Mouse (Mus musculus) CH12.LX (cell line): ENCODE measurements around the gene Ube2v1. TPM values are rescaled to one million over a fixed set of nuclear protein-coding genes. Genes with fewer than 3 reads are reported as not detected.

Experiments used
- DNase-seq: peaks from one replicate; pipeline ENCODE4 v3.0.0-alpha.2; 2013; ENCODE audit errors: extremely low read depth
- H3K27ac ChIP-seq: 2 replicates; pipeline ENCODE4 v1.5.1; 2012; ENCODE audit warnings: low read depth, mild to moderate bottlenecking, control low read depth, moderate library complexity; ENCODE audit not compliant: insufficient read depth
- H3K27me3 ChIP-seq: replicated peaks from 2 replicates; pipeline ENCODE3; 2012; ENCODE audit warnings: inconsistent platforms
- H3K36me3 ChIP-seq, 2 experiments: replicated peaks in 1 of 2; 2 replicates each; pipeline versions ENCODE3 to v1.6.1; 2012; ENCODE audit warnings: inconsistent platforms in 1 of 2, low read length in 1 of 2, mild to moderate bottlenecking in 1 of 2, mixed read lengths in 1 of 2, moderate library complexity in 1 of 2; ENCODE audit not compliant: control insufficient read depth in 1 of 2, insufficient read depth in 1 of 2
- H3K4me1 ChIP-seq, 2 experiments: 2 replicates each; pipeline ENCODE4 v1.6.1; 2012; ENCODE audit warnings: inconsistent platforms in 1 of 2, moderate library complexity in 1 of 2; ENCODE audit not compliant: insufficient read depth in 2 of 2, control insufficient read depth in 1 of 2
- H3K4me2 ChIP-seq: 2 replicates; pipeline ENCODE4 v1.6.1; 2012; ENCODE audit warnings: low read depth, mild to moderate bottlenecking, control low read depth; ENCODE audit not compliant: poor library complexity, insufficient read depth, severe bottlenecking
- H3K4me3 ChIP-seq, 3 experiments: fragments of 150-350 bp in 1 of 3; sonication (generic) in 1 of 3; replicated peaks in 1 of 3; 2 replicates each; pipeline versions ENCODE3 to v1.5.1; 2011 to 2012; ENCODE audit warnings: low read depth in 2 of 3, low read length in 2 of 3, mild to moderate bottlenecking in 2 of 3, moderate library complexity in 2 of 3, control low read depth in 1 of 3, improper control_type of control experiment in 1 of 3, inconsistent platforms in 1 of 3, mixed read lengths in 1 of 3; ENCODE audit not compliant: poor library complexity in 1 of 3
- H3K79me2 ChIP-seq: replicated peaks from 2 replicates; pipeline ENCODE4 v1.6.1; 2012; ENCODE audit warnings: mild to moderate bottlenecking, moderate library complexity; ENCODE audit not compliant: control insufficient read depth, poor library complexity, insufficient read depth, severe bottlenecking; ENCODE audit errors: extremely low read depth
- H3K9ac ChIP-seq: 2 replicates; pipeline ENCODE4 v1.6.1; 2012; ENCODE audit warnings: low read depth, mild to moderate bottlenecking, control low read depth, moderate library complexity; ENCODE audit not compliant: insufficient read depth
- H3K9me3 ChIP-seq: replicated peaks from 2 replicates; pipeline ENCODE3; 2012; ENCODE audit warnings: low read length, inconsistent platforms, mixed read lengths
- BHLHE40 ChIP-seq: IDR thresholded peaks from 2 replicates; pipeline ENCODE4 v1.6.1; 2011; ENCODE audit warnings: mild to moderate bottlenecking, low read depth, low read length, improper control_type of control experiment
- CHD1 ChIP-seq: IDR thresholded peaks from 2 replicates; pipeline ENCODE4 v1.6.1; 2012; ENCODE audit warnings: low read depth, low read length, improper control_type of control experiment, inconsistent platforms
- CHD2 ChIP-seq: IDR thresholded peaks from 2 replicates; pipeline ENCODE4 v1.6.1; 2011; ENCODE audit warnings: low read length, improper control_type of control experiment
- CTCF ChIP-seq, 2 experiments: IDR thresholded peaks in 1 of 2; conservative IDR thresholded peaks in 1 of 2; 2 replicates each; pipeline ENCODE4 v1.5.1; 2011 to 2012; ENCODE audit warnings: low read depth in 2 of 2, low read length in 2 of 2, improper control_type of control experiment in 1 of 2, inconsistent platforms in 1 of 2, mild to moderate bottlenecking in 1 of 2, moderate library complexity in 1 of 2
- E2F4 ChIP-seq: IDR thresholded peaks from 2 replicates; pipeline ENCODE4 v1.6.1; 2011; ENCODE audit warnings: low read depth, low read length, improper control_type of control experiment; ENCODE audit not compliant: insufficient replicate concordance
- ELF1 ChIP-seq: IDR thresholded peaks from 2 replicates; pipeline ENCODE4 v1.6.1; 2014; ENCODE audit warnings: low read depth, mild to moderate bottlenecking, inconsistent platforms, low read length, improper control_type of control experiment
- GABPA ChIP-seq: IDR thresholded peaks from 2 replicates; pipeline ENCODE4 v1.6.1; 2012; ENCODE audit warnings: low read depth, low read length, improper control_type of control experiment, inconsistent platforms; ENCODE audit not compliant: insufficient replicate concordance
- IRF4 ChIP-seq: IDR thresholded peaks from 2 replicates; pipeline ENCODE4 v1.6.1; 2014; ENCODE audit warnings: low read depth, mild to moderate bottlenecking, inconsistent platforms, low read length, improper control_type of control experiment
- JUN ChIP-seq: IDR thresholded peaks from 2 replicates; pipeline ENCODE4 v1.6.1; 2011; ENCODE audit warnings: low read depth, mild to moderate bottlenecking, low read length, improper control_type of control experiment, moderate library complexity; ENCODE audit not compliant: insufficient read depth
- JUND ChIP-seq: conservative IDR thresholded peaks from 2 replicates; pipeline ENCODE4 v1.6.1; 2011; ENCODE audit warnings: low read depth, low read length, improper control_type of control experiment
- KAT2A ChIP-seq: IDR thresholded peaks from 2 replicates; pipeline ENCODE4 v1.6.1; 2012; ENCODE audit warnings: low read length, improper control_type of control experiment, inconsistent platforms; ENCODE audit not compliant: insufficient replicate concordance
- MAFK ChIP-seq: IDR thresholded peaks from 2 replicates; pipeline ENCODE4 v1.6.1; 2011; ENCODE audit warnings: low read length, improper control_type of control experiment; ENCODE audit not compliant: insufficient replicate concordance
- MAX ChIP-seq: IDR thresholded peaks from 2 replicates; pipeline ENCODE4 v1.6.1; 2011; ENCODE audit warnings: low read length, improper control_type of control experiment
- MAZ ChIP-seq: IDR thresholded peaks from 2 replicates; pipeline ENCODE4 v1.6.1; 2012; ENCODE audit warnings: low read depth, mild to moderate bottlenecking, inconsistent platforms, low read length, improper control_type of control experiment, moderate library complexity
- MEF2A ChIP-seq: IDR thresholded peaks from 2 replicates; pipeline ENCODE4 v1.6.1; 2014; ENCODE audit warnings: low read depth, mild to moderate bottlenecking, inconsistent platforms, low read length, improper control_type of control experiment, borderline replicate concordance
- MXI1 ChIP-seq: IDR thresholded peaks from 2 replicates; pipeline ENCODE4 v1.6.1; 2011; ENCODE audit warnings: mild to moderate bottlenecking, low read depth, low read length, improper control_type of control experiment
- NELFE ChIP-seq: IDR thresholded peaks from 2 replicates; pipeline ENCODE4 v1.6.1; 2011; ENCODE audit warnings: low read depth, low read length, improper control_type of control experiment
- NRF1 ChIP-seq: IDR thresholded peaks from 2 replicates; pipeline ENCODE4 v1.6.1; 2014; ENCODE audit warnings: low read depth, mild to moderate bottlenecking, inconsistent platforms, low read length, improper control_type of control experiment, moderate library complexity
- PAX5 ChIP-seq: IDR thresholded peaks from 2 replicates; pipeline ENCODE4 v1.6.1; 2012; ENCODE audit warnings: low read length, inconsistent platforms, mixed read lengths
- POLR2A ChIP-seq: IDR thresholded peaks from 2 replicates; pipeline ENCODE4 v1.6.1; 2011; ENCODE audit warnings: low read depth, mild to moderate bottlenecking, improper control_type of control experiment, low read length
- POLR2AphosphoS2 ChIP-seq: IDR thresholded peaks from 2 replicates; pipeline ENCODE4 v1.6.1; 2011; ENCODE audit warnings: low read depth, low read length, improper control_type of control experiment
- RAD21 ChIP-seq: IDR thresholded peaks from 2 replicates; pipeline ENCODE4 v1.6.1; 2011; ENCODE audit warnings: low read depth, mild to moderate bottlenecking, low read length, improper control_type of control experiment, moderate library complexity
- SIN3A ChIP-seq: IDR thresholded peaks from 2 replicates; pipeline ENCODE4 v1.6.1; 2012; ENCODE audit warnings: low read length, improper control_type of control experiment, inconsistent platforms
- SMC3 ChIP-seq: IDR thresholded peaks from 2 replicates; pipeline ENCODE4 v1.6.1; 2011; ENCODE audit warnings: low read depth, low read length, improper control_type of control experiment
- TCF12 ChIP-seq: IDR thresholded peaks from 2 replicates; pipeline ENCODE4 v1.6.1; 2014; ENCODE audit warnings: low read depth, mild to moderate bottlenecking, inconsistent platforms, low read length, improper control_type of control experiment
- UBTF ChIP-seq: IDR thresholded peaks from 2 replicates; pipeline ENCODE4 v1.6.1; 2012; ENCODE audit warnings: low read depth, mild to moderate bottlenecking, inconsistent platforms, low read length, improper control_type of control experiment, moderate library complexity
- USF1 ChIP-seq: IDR thresholded peaks from 2 replicates; pipeline ENCODE4 v1.6.1; 2014; ENCODE audit warnings: low read depth, mild to moderate bottlenecking, inconsistent platforms, low read length, improper control_type of control experiment
- USF2 ChIP-seq: conservative IDR thresholded peaks from 2 replicates; pipeline ENCODE4 v1.6.1; 2011; ENCODE audit warnings: low read depth, low read length, improper control_type of control experiment
- ZC3H11A ChIP-seq: IDR thresholded peaks from 2 replicates; pipeline ENCODE4 v1.6.1; 2012; ENCODE audit warnings: low read depth, mild to moderate bottlenecking, inconsistent platforms, low read length, improper control_type of control experiment
- ZMIZ1 ChIP-seq: IDR thresholded peaks from 2 replicates; pipeline ENCODE4 v1.6.1; 2012; ENCODE audit warnings: low read depth, mild to moderate bottlenecking, inconsistent platforms, low read length, improper control_type of control experiment
- ZNF384 ChIP-seq: IDR thresholded peaks from 2 replicates; pipeline ENCODE4 v1.6.1; 2012; ENCODE audit warnings: low read depth, low read length, improper control_type of control experiment, inconsistent platforms
- dilution Hi-C: fragments of 300-500 bp; cut with MboI; formaldehyde crosslinking; loops from 2 replicates; pipeline ENCODE4 v1.14.3; 2020; ENCODE audit warnings: low sequenced_read_pairs; ENCODE audit not compliant: extremely low pct_unique_long_range_greater_than_20kb, extremely low pct_ligation_motif_present
- in situ Hi-C: fragments of 300-500 bp; cut with MboI; formaldehyde crosslinking; loops from 3 replicates; pipeline ENCODE4 v1.14.3; 2019; ENCODE audit warnings: low sequenced_read_pairs, low pct_ligation_motif_present, low pct_unique_long_range_greater_than_20kb, mixed read lengths
- polyA plus RNA-seq: library from polyadenylated mRNA; unstranded; fragments of >175 nt; gene quantifications from 2 replicates; pipeline ENCODE4 v1.2.1, GENCODE M21; 2012; ENCODE audit warnings: low read depth; ENCODE audit not compliant: insufficient read length
- total RNA-seq, 2 experiments: library from RNA; depleted of rRNA; stranded (reverse); fragments of 300-350 nt in 1 of 2; fragments of >200 nt in 1 of 2; gene quantifications; 2 replicates each; pipeline ENCODE4 v1.2.3; 2012 to 2014

Gene Ube2v1
- total and polyA plus RNA-seq, 3 experiments = 92.8 to 184 (median 126) TPM

GRCm38 (mm10) chr2:167641337-167641736 lies 9.4 kb upstream of the Ube2v1 start:
- in situ Hi-C loops = loop anchor here (5.0 kb wide), 1 partner anchor 36 kb away; no protein-coding TSS in a partner anchor

GRCm38 (mm10) chr2:167640279-167640678 lies 8.4 kb upstream of the Ube2v1 start:
- peaks cover 16 to 27% of the 10 kb centered on the region in 2 experiments for H3K36me3 ChIP-seq
- no peak overlapping the region for H3K4me2 ChIP-seq
- no peak overlapping the region for H3K4me3 ChIP-seq
- peaks cover 3% of the 10 kb centered on the region for H3K9me3 ChIP-seq
- peak; percentile 27 for TF ChIP-seq RAD21
- TF ChIP-seq POLR2A = no peak
- TF ChIP-seq CTCF (conservative IDR thresholded peaks at IDR 0.05 in 1 of 2, IDR thresholded peaks at IDR 0.05 in 1 of 2; ENCODE audit: low read depth in 2 of 2, low read length in 2 of 2) = peak; percentile 55 to 63
- peak; percentile 46 for TF ChIP-seq SMC3
- no peak for TF ChIP-seq MEF2A
- no peak for TF ChIP-seq MXI1
- no peak for DNase-seq
- H3K27ac ChIP-seq = no peak overlapping the region
- H3K4me1 ChIP-seq = peaks cover 3 to 6% of the 10 kb centered on the region in 2 experiments
- H3K27me3 ChIP-seq = no peaks in the 10 kb centered on the region
- dilution Hi-C loops (no loop called here), in situ Hi-C loops (loop anchor here (5.0 kb wide), 1 partner anchor 37 kb away; no protein-coding TSS in a partner anchor)
- H3K9ac ChIP-seq = no peak overlapping the region
- H3K79me2 ChIP-seq = no peaks in the 10 kb centered on the region

More at GRCm38 (mm10) chr2:167641337-167641736, 9.4 kb upstream of the Ube2v1 start:
- dilution Hi-C loops = no loop called here
- Histone ChIP-seq H3K27ac (no peak overlapping the region), H3K9me3 (no peaks in the 10 kb centered on the region), H3K79me2 (no peaks in the 10 kb centered on the region), H3K9ac (no peak overlapping the region), H3K4me1 (peaks cover 3 to 6% of the 10 kb centered on the region in 2 experiments), H3K4me3 (no peak overlapping the region), H3K36me3 (peaks cover 24 to 37% of the 10 kb centered on the region in 2 experiments), H3K27me3 (no peaks in the 10 kb centered on the region), H3K4me2 (no peak overlapping the region)
- peak; percentile 89 for TF ChIP-seq RAD21
- no peak for TF ChIP-seq CHD2
- no peak for TF ChIP-seq MAFK
- no peak for TF ChIP-seq UBTF
- no peak for TF ChIP-seq NRF1
- TF ChIP-seq NELFE = no peak
- TF ChIP-seq ZMIZ1 = no peak
- TF ChIP-seq IRF4 = no peak
- no peak for TF ChIP-seq GABPA
- peak; percentile 20; the same call in 1 of the 2 replicates for TF ChIP-seq POLR2AphosphoS2
- TF ChIP-seq SIN3A = no peak
- peak; percentile 76 for TF ChIP-seq ZC3H11A
- TF ChIP-seq CHD1 = no peak
- no peak for TF ChIP-seq ZNF384
- TF ChIP-seq USF1 = no peak
- TF ChIP-seq JUND = no peak
- TF ChIP-seq JUN = no peak
- TF ChIP-seq TCF12 = no peak
- TF ChIP-seq POLR2A = no peak
- TF ChIP-seq KAT2A = no peak
- TF ChIP-seq CTCF (conservative IDR thresholded peaks at IDR 0.05 in 1 of 2, IDR thresholded peaks at IDR 0.05 in 1 of 2; ENCODE audit: low read depth in 2 of 2, low read length in 2 of 2) = peak; percentile 24 to 92; a peak in 2 of 4 replicates
- no peak for TF ChIP-seq MAX
- TF ChIP-seq PAX5 = no peak
- no peak for TF ChIP-seq USF2
- peak; percentile 95 for TF ChIP-seq SMC3
- TF ChIP-seq MAZ = no peak
- no peak for TF ChIP-seq E2F4
- TF ChIP-seq ELF1 = no peak
- no peak for TF ChIP-seq BHLHE40
- no peak for DNase-seq
